Mouse (Mus musculus) erythroblast, adult 5-6 weeks (primary cell): Measurements from ENCODE around the gene Pphln1. TPM values are rescaled to one million over a fixed set of nuclear protein-coding genes. Genes with fewer than 3 reads are reported as not detected.

Experiments
- ATAC-seq: replicated peaks from 2 replicates; pipeline ENCODE4 v1.8.0; 2016; ENCODE audit warnings: moderate number of reproducible peaks, mild to moderate bottlenecking, moderate TSS enrichment, inconsistent platforms; ENCODE audit not compliant: poor library complexity, low FRiP score, severe bottlenecking
- total RNA-seq, 2 experiments: library from RNA; stranded (forward) in 1 of 2; stranded (reverse) in 1 of 2; fragments of 150-400 nt in 1 of 2; fragments of 200-764, 138-1000 nt in 1 of 2; gene quantifications; 2 replicates each; pipeline versions ENCODE4 v1.2.3 to v1.2.4; 2015 to 2017; ENCODE audit warnings: low replicate concordance in 2 of 2

Pphln1 gene
- 14.4 and 15.7 TPM in 2 replicates for total RNA-seq (2015; ENCODE audit: low replicate concordance)
- total RNA-seq (2017; ENCODE audit: low replicate concordance) = 9.2 and 9.3 TPM in 2 replicates

- ATAC-seq = peak; percentile 98
These were observed at the start of gene Pphln1, which contains the start of gene Zcrb1 for GRCm38 (mm10) chr15:93397826-93398698. Gene Pphln1, plus strand, starts transcription at chr15:93398350. Gene Zcrb1, minus strand, starts transcription at chr15:93398334.

- ATAC-seq = no peak
These were observed 39.6 kb upstream of the Pphln1 start for GRCm38 (mm10) chr15:93358346-93359095.

GRCm38 (mm10) chr15:93365561-93365960, 32.6 kb upstream of the Pphln1 start:
- ATAC-seq = no peak

GRCm38 (mm10) chr15:93368558-93368957, 29.6 kb upstream of the Pphln1 start:
- no peak for ATAC-seq

- ATAC-seq = no peak
These were observed 26.3 kb upstream of the Pphln1 start for GRCm38 (mm10) chr15:93371838-93372237.

- ATAC-seq = peak; percentile 86
These were observed 25.5 kb upstream of the Pphln1 start for GRCm38 (mm10) chr15:93372525-93373119.

- no peak for ATAC-seq
These were observed 22.5 kb upstream of the Pphln1 start for GRCm38 (mm10) chr15:93375696-93376095.

GRCm38 (mm10) chr15:93379177-93379576, 19.0 kb upstream of the Pphln1 start:
- ATAC-seq = peak; percentile 82

GRCm38 (mm10) chr15:93381337-93381736, 16.8 kb upstream of the Pphln1 start:
- ATAC-seq = no peak

- no peak for ATAC-seq
These were observed 881 bp upstream of the Pphln1 start for GRCm38 (mm10) chr15:93397269-93397668.

- 0 out of 2 replicates have a peak, but pooled peaks have one; percentile 17 for ATAC-seq
These were observed 770 bp downstream of the Pphln1 start for GRCm38 (mm10) chr15:93398699-93399540.

- no peak for ATAC-seq
These were observed 3.3 kb downstream of the Pphln1 start for GRCm38 (mm10) chr15:93401446-93401845.

GRCm38 (mm10) chr15:93402730-93403129, 4.6 kb downstream of the Pphln1 start:
- no peak for ATAC-seq

- no peak for ATAC-seq
These were observed 6.7 kb downstream of the Pphln1 start for GRCm38 (mm10) chr15:93404849-93405248.

GRCm38 (mm10) chr15:93405446-93405986, 7.4 kb downstream of the Pphln1 start:
- ATAC-seq = no peak

GRCm38 (mm10) chr15:93406492-93406891, 8.3 kb downstream of the Pphln1 start:
- ATAC-seq = no peak

GRCm38 (mm10) chr15:93412445-93412844, 14.3 kb downstream of the Pphln1 start:
- ATAC-seq = no peak

GRCm38 (mm10) chr15:93414456-93414855, 16.3 kb downstream of the Pphln1 start:
- no peak for ATAC-seq

GRCm38 (mm10) chr15:93416300-93416699, 18.1 kb downstream of the Pphln1 start:
- no peak for ATAC-seq
